Mouse (Mus musculus): Measurements from ENCODE around the gene Npas1. TPM values are rescaled to one million over a fixed set of nuclear protein-coding genes. Genes with fewer than 3 reads are reported as not detected.

Npas1 gene
- total RNA-seq, 2 experiments from 2014 or later = not detected

GRCm38 (mm10) chr7:16473847-16474246 lies 3.7 kb downstream of the Npas1 start:
- intact Hi-C loops (cut with DNase I) = no loop called here
- DNase-seq (ENCODE audit: low spot score) = no peak

- no peak for DNase-seq (ENCODE audit: low spot score)
- intact Hi-C loops (cut with DNase I) = no loop called here
These were observed 5.3 kb downstream of the Npas1 start for GRCm38 (mm10) chr7:16472116-16472709.

GRCm38 (mm10) chr7:16471549-16471948 lies 6.0 kb downstream of the Npas1 start:
- intact Hi-C loops (cut with DNase I) = no loop called here
- DNase-seq (ENCODE audit: low spot score) = no peak

GRCm38 (mm10) chr7:16468115-16468514 lies 9.4 kb downstream of the Npas1 start:
- intact Hi-C loops (cut with DNase I) = no loop called here
- DNase-seq (ENCODE audit: low spot score) = no peak

GRCm38 (mm10) chr7:16466565-16466964 lies 11.0 kb downstream of the Npas1 start:
- intact Hi-C loops (cut with DNase I) = no loop called here
- DNase-seq (ENCODE audit: low spot score) = no peak

- intact Hi-C loops (cut with DNase I) = loop anchor here (1.0 to 2.0 kb wide), 2 partner anchors 26 to 153 kb away; no protein-coding TSS in a partner anchor
- no peak for DNase-seq (ENCODE audit: low spot score)
These were observed 12.0 kb downstream of the Npas1 start for GRCm38 (mm10) chr7:16465568-16465967.

- intact Hi-C loops (cut with DNase I) = loop anchor here (1.0 to 2.0 kb wide), 2 partner anchors 26 to 154 kb away; no protein-coding TSS in a partner anchor
- peak; percentile 21 for DNase-seq (ENCODE audit: low spot score)
These were observed 12.4 kb downstream of the Npas1 start for GRCm38 (mm10) chr7:16465160-16465559.

GRCm38 (mm10) chr7:16463214-16463613 lies 14.3 kb downstream of the Npas1 start:
- intact Hi-C loops (cut with DNase I) = loop anchor here (1.0 to 2.0 kb wide), 2 partner anchors 67 to 86 kb away; no protein-coding TSS in a partner anchor
- peak; percentile 48 for DNase-seq (ENCODE audit: low spot score)

- DNase-seq (ENCODE audit: low spot score) = no peak
- intact Hi-C loops (cut with DNase I) = loop anchor here (2.0 kb wide), 1 partner anchor 85 kb away; no protein-coding TSS in a partner anchor
These were observed 15.8 kb downstream of the Npas1 start for GRCm38 (mm10) chr7:16461705-16462104.

- no peak for DNase-seq (ENCODE audit: low spot score)
- intact Hi-C loops (cut with DNase I) = no loop called here
These were observed 16.4 kb downstream of the Npas1 start for GRCm38 (mm10) chr7:16461151-16461550.

GRCm38 (mm10) chr7:16460566-16460965 lies 17.0 kb downstream of the Npas1 start:
- intact Hi-C loops (cut with DNase I) = no loop called here
- DNase-seq (ENCODE audit: low spot score) = no peak

- no peak for DNase-seq (ENCODE audit: low spot score)
- intact Hi-C loops (cut with DNase I) = no loop called here
These were observed 21.2 kb downstream of the Npas1 start for GRCm38 (mm10) chr7:16456289-16456688.

- DNase-seq (ENCODE audit: low spot score) = no peak
- intact Hi-C loops (cut with DNase I) = no loop called here
These were observed 22.5 kb downstream of the Npas1 start for GRCm38 (mm10) chr7:16455016-16455415.

- intact Hi-C loops (cut with DNase I) = no loop called here
These were observed 24.3 kb downstream of the Npas1 start for GRCm38 (mm10) chr7:16453118-16453711.

GRCm38 (mm10) chr7:16452587-16453073 lies 24.9 kb downstream of the Npas1 start, which contains the start of gene Tmem160:
Gene Tmem160, plus strand, starts transcription at chr7:16452779.
- DNase-seq (ENCODE audit: low spot score) = peak; percentile 91
- intact Hi-C loops (cut with DNase I) = no loop called here

More at GRCm38 (mm10) chr7:16453118-16453711, 24.3 kb downstream of the Npas1 start:
- DNase-seq (ENCODE audit: low spot score) = peak; percentile 49

GRCm38 (mm10) chr7:16451656-16452055 lies 25.9 kb downstream of the Npas1 start:
- intact Hi-C loops (cut with DNase I) = no loop called here

GRCm38 (mm10) chr7:16441241-16441640 lies 36.3 kb downstream of the Npas1 start:
- DNase-seq (ENCODE audit: low spot score) = no peak
- intact Hi-C loops (cut with DNase I) = no loop called here

More at GRCm38 (mm10) chr7:16451656-16452055, 25.9 kb downstream of the Npas1 start:
- DNase-seq (ENCODE audit: low spot score) = no peak

GRCm38 (mm10) chr7:16435088-16435487 lies 42.4 kb downstream of the Npas1 start:
- no peak for DNase-seq (ENCODE audit: low spot score)
- intact Hi-C loops (cut with DNase I) = no loop called here

GRCm38 (mm10) chr7:16433352-16433971 lies 44.1 kb downstream of the Npas1 start:
- DNase-seq (ENCODE audit: low spot score) = no peak
- intact Hi-C loops (cut with DNase I) = no loop called here

- peak; percentile 67 for DNase-seq (ENCODE audit: low spot score)
- intact Hi-C loops (cut with DNase I) = loop anchor here (1.0 to 10.0 kb wide), 2 partner anchors 30 to 51 kb away; no protein-coding TSS in a partner anchor
These were observed 51.3 kb downstream of the Npas1 start for GRCm38 (mm10) chr7:16426129-16426729.
